Mouse (Mus musculus) cerebellum, adult 2 months (tissue): ENCODE results near the gene Mrpl18.

Experiments used
- CTCF ChIP-seq: fragments of 200-500 bp; IDR thresholded peaks from 2 replicates; pipeline ENCODE4 v1.5.1; 2011; ENCODE audit warnings: low read depth, mild to moderate bottlenecking, control low read depth, low read length, moderate library complexity, borderline replicate concordance; ENCODE audit not compliant: insufficient read depth
- POLR2A ChIP-seq: fragments of 200-500 bp; IDR thresholded peaks from 2 replicates; pipeline ENCODE4 v1.6.1; 2011; ENCODE audit warnings: low read length, control low read depth, borderline replicate concordance; ENCODE audit not compliant: insufficient read depth

GRCm38 (mm10) chr17:12937412-12937970, 21.3 kb upstream of the Mrpl18 start:
- TF ChIP-seq CTCF (no peak), POLR2A (no peak)
